Mouse (Mus musculus): ENCODE measurements around the gene Gm3336. TPM values are rescaled to one million over a fixed set of nuclear protein-coding genes. Genes with fewer than 3 reads are reported as not detected.

Gene Gm3336
- polyA plus RNA-seq, 1 experiment: 63.8 TPM

Other genes starting within 250 kb of the Gm3336 start
- gene Klhl26, start 241.6 kb upstream of the Gm3336 start, polyA plus RNA-seq (2012; rRNA removed): 16.8 and 22.1 TPM in 2 replicates
- 2.1 and 2.4 TPM in 2 replicates for gene Tmem59l, start 231.2 kb upstream of the Gm3336 start, polyA plus RNA-seq (2012; rRNA removed)
- gene Crlf1, start 225.4 kb upstream of the Gm3336 start, polyA plus RNA-seq (2012; rRNA removed): 1.1 and 2.0 TPM in 2 replicates
- 137 and 159 TPM in 2 replicates for gene Rex1bd, start 211.8 kb upstream of the Gm3336 start, polyA plus RNA-seq (2012; rRNA removed)
- gene Uba52, start 207.7 kb upstream of the Gm3336 start, polyA plus RNA-seq (2012; rRNA removed): 768 and 796 TPM in 2 replicates
- gene Fkbp8, start 190.8 kb upstream of the Gm3336 start, polyA plus RNA-seq (2012; rRNA removed): 422 and 497 TPM in 2 replicates
- 64.3 and 72.6 TPM in 2 replicates for gene Kxd1, start 190.6 kb upstream of the Gm3336 start, polyA plus RNA-seq (2012; rRNA removed)
- gene Ell, start 179.1 kb upstream of the Gm3336 start, polyA plus RNA-seq (2012; rRNA removed): 24.9 and 28.2 TPM in 2 replicates
- 103 and 108 TPM in 2 replicates for gene Isyna1, start 124.2 kb upstream of the Gm3336 start, polyA plus RNA-seq (2012; rRNA removed)
- gene Ssbp4, start 109.7 kb upstream of the Gm3336 start, polyA plus RNA-seq (2012; rRNA removed): 110 and 122 TPM in 2 replicates
- gene Lrrc25, start 102.4 kb upstream of the Gm3336 start, polyA plus RNA-seq (2012; rRNA removed): 7.3 and 8.5 TPM in 2 replicates
- 1.8 and 2.2 TPM in 2 replicates for gene Gdf15, start 86.1 kb upstream of the Gm3336 start, polyA plus RNA-seq (2012; rRNA removed)
- 52.0 and 73.1 TPM in 2 replicates for gene Pgpep1, start 58.2 kb upstream of the Gm3336 start, polyA plus RNA-seq (2012; rRNA removed)
- gene Lsm4, start 45.3 kb upstream of the Gm3336 start, polyA plus RNA-seq (2012; rRNA removed): 147 TPM in 2 replicates
- 345 and 364 TPM in 2 replicates for gene Jund, start 19.6 kb upstream of the Gm3336 start, polyA plus RNA-seq (2012; rRNA removed)
- gene Iqcn, start 15.1 kb upstream of the Gm3336 start, polyA plus RNA-seq (2012; rRNA removed): 0.01 TPM in 1 of 2 replicates, not detected in the other
- gene Pde4c, start 5.2 kb downstream of the Gm3336 start, polyA plus RNA-seq (2012; rRNA removed): 7.7 and 7.9 TPM in 2 replicates
- gene Rab3a, start 36.1 kb downstream of the Gm3336 start, polyA plus RNA-seq (2012; rRNA removed): 21.5 and 24.6 TPM in 2 replicates
- gene Mpv17l2, start 42.4 kb downstream of the Gm3336 start, polyA plus RNA-seq (2012; rRNA removed): 68.6 and 76.1 TPM in 2 replicates
- 82.1 and 105 TPM in 2 replicates for gene Pik3r2, start 58.2 kb downstream of the Gm3336 start, polyA plus RNA-seq (2012; rRNA removed)
- gene Mast3, start 86.5 kb downstream of the Gm3336 start, polyA plus RNA-seq (2012; rRNA removed): 24.2 and 38.6 TPM in 2 replicates
- gene Il12rb1, start 89.9 kb downstream of the Gm3336 start, polyA plus RNA-seq (2012; rRNA removed): 2.4 and 4.2 TPM in 2 replicates
- gene Arrdc2, start 121.2 kb downstream of the Gm3336 start, polyA plus RNA-seq (2012; rRNA removed): 22.2 and 25.7 TPM in 2 replicates
- 0.85 and 1.1 TPM in 2 replicates for gene Kcnn1, start 144.7 kb downstream of the Gm3336 start, polyA plus RNA-seq (2012; rRNA removed)
- 45.3 and 50.8 TPM in 2 replicates for gene Ccdc124, start 155.4 kb downstream of the Gm3336 start, polyA plus RNA-seq (2012; rRNA removed)
- 0.45 and 0.55 TPM in 2 replicates for gene Slc5a5, start 174.2 kb downstream of the Gm3336 start, polyA plus RNA-seq (2012; rRNA removed)
- gene Rpl18a, start 178.9 kb downstream of the Gm3336 start, polyA plus RNA-seq (2012; rRNA removed): 3,697 and 4,187 TPM in 2 replicates
- 14.3 and 18.8 TPM in 2 replicates for gene Map1s, start 187.4 kb downstream of the Gm3336 start, polyA plus RNA-seq (2012; rRNA removed)

Data from large intestine, adult 2 months (tissue).